Mouse (Mus musculus): ENCODE data around the gene Tsc22d3. TPM values are rescaled to one million over a fixed set of nuclear protein-coding genes. Genes with fewer than 3 reads are reported as not detected.
"Not testable (repeated sequence)": the region's sequence is repeated elsewhere in the genome, so short reads cannot be mapped to it uniquely, and the experiment has no call there.

The Tsc22d3 gene
- total RNA-seq, 2 experiments from 2014 or later = 258 to 294 TPM

DNA sequence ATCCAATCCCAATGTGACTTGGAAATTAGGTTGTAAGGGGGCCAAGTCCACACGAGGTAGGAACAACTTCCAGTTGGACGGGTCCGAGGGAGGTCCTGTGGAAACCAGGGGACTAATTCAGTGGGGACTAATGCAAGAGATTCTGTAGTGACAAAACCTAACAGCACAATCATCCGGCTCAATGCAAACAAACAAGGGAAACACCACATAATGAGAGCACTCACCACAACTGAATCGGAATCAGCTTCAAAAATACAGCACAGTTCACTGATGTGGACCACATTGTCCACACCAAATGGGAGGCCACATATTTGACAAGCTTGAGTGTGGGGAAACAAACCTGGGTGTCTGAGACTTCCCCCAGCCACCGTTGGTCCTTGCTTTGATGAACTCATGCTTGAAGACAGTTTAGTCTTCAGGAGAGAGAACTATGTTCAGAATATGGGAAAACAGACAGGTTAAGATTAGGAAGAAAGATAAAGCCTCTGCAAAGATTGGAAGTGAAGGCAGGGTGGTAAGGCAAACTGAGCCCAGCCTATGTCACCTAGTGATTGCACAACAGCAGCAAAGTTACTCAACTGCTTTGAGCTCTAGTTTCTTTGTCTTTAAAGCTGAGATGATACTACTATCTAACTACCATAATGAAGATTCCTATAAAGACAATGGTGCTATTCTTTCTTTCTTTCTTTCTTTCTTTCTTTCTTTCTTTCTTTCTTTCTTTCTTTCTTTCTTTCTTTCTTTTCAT, 93.9 kb downstream of the Tsc22d3 start:
- DNase-seq = no peak
- intact Hi-C loops (cut with DNase I) = loop anchor here (5.0 kb wide), 1 partner anchor 36 kb away; no protein-coding TSS in a partner anchor

DNA sequence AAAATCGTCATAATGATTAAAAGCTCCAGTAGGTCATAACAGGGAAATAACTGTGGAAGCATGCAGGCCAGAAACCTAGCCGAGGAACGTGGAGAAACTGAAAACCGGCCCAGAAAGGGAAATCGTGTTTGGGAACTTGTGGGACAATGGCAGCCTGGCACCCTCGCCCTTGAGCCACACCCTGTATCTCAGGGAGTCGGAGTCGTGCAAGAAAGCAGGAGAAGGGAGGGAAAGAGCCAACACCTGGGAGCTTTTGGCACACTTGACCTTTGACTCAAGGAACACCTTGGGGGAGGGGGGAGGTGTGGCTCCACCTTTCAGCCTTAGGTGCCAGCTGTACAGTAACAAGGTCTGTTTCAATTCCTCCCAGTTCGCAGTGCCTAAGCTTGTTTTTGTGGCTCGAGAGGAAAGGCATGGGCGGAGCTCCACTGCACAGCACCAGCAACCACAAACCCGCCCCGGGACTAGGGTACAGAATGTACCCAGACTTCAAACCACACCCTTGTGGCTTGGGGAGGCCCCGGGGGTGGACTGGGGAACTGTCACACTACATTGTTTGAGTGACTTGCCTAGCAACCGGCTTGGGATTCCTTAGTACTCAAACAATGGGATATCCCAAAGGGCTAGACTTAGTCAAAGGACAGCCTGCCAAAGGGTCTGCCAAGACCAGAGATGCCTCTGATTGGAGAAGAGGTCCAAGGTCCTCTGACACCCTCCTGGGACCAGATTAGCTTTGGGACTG, 94.8 kb downstream of the Tsc22d3 start:
- peak in 1 of 2 experiments; percentile 76 for DNase-seq
- intact Hi-C loops (cut with DNase I) = loop anchor here (5.0 kb wide), 1 partner anchor 37 kb away; no protein-coding TSS in a partner anchor

GRCm38 (mm10) chrX:140503905-140504304, 96.6 kb downstream of the Tsc22d3 start:
- intact Hi-C loops (cut with DNase I) = no loop called here
- DNase-seq = peak; percentile 42 to 65

- intact Hi-C loops (cut with DNase I) = no loop called here
- DNase-seq = no peak
Measured at GRCm38 (mm10) chrX:140501401-140502301, 98.8 kb downstream of the Tsc22d3 start.

- no peak for DNase-seq
- intact Hi-C loops (cut with DNase I) = no loop called here
Measured at GRCm38 (mm10) chrX:140500306-140500705, 100.2 kb downstream of the Tsc22d3 start.

DNA sequence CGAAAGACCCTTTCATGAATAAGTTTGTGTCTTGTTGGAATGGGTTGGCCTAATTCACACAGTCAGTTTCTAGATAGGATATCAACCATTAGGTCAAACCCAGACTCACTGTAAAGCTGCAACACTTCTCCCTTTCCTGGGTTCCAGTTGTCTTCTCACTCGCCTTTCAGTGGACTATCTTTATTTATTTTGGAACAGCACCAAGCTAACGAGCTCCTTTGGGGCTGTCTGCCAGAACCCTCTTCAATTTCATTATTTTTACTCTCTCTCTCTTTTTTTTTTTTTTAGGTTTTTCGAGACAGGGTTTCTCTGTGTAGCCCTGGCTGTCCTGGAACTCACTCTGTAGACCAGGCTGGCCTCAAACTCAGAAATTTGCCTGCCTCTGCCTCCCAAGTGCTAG, 102.0 kb downstream of the Tsc22d3 start:
- not testable (repeated sequence) for DNase-seq
- intact Hi-C loops (cut with DNase I) = loop anchor here (10.0 kb wide), 1 partner anchor 346 kb away; no protein-coding TSS in a partner anchor

- intact Hi-C loops (cut with DNase I) = loop anchor here (5.0 to 10.0 kb wide), 2 partner anchors 108 to 351 kb away; partner anchors contain the start of gene Tsc22d3
- no peak for DNase-seq
Measured at GRCm38 (mm10) chrX:140494170-140494569, 106.3 kb downstream of the Tsc22d3 start.

DNA sequence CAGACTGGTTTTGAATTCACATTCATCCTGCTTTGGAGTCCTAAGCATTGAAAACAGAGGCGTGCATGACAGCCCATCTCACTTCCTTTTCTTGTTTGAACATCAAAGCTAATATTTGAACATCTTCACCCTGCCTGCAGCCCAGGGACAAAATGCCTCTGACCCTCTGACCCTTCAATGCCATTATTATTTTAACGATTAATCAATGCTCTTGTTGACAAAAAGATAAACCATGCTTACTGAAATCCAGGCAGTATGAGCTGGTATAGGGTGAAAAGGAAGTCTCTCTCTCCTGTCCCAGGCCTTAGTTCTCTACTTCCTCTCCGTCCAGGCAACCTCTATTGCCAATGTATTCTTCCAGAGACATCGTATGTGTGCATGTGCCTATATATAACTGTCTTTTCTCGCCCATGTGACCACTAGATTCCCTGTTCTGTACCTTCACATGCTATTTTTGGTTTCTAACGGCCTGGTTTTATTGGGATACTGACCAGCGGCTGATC, 106.9 kb downstream of the Tsc22d3 start:
- intact Hi-C loops (cut with DNase I) = loop anchor here (5.0 to 10.0 kb wide), 2 partner anchors 109 to 351 kb away; partner anchors contain the start of gene Tsc22d3
- no peak for DNase-seq

- DNase-seq = no peak
- intact Hi-C loops (cut with DNase I) = loop anchor here (5.0 to 10.0 kb wide), 2 partner anchors 110 to 353 kb away; partner anchors contain the start of gene Tsc22d3
Measured at GRCm38 (mm10) chrX:140491884-140492571, 108.4 kb downstream of the Tsc22d3 start.

- intact Hi-C loops (cut with DNase I) = loop anchor here (5.0 to 10.0 kb wide), 2 partner anchors 112 to 355 kb away; partner anchors contain the start of gene Tsc22d3
- no peak for DNase-seq
Measured at GRCm38 (mm10) chrX:140490203-140490602, 110.3 kb downstream of the Tsc22d3 start.

Other genes starting within 250 kb of the Tsc22d3 start
- gene Prps1, start 144.0 kb downstream of the Tsc22d3 start, total RNA-seq (2021) = 10 to 100 TPM; 28.9 to 29.8 TPM
- gene Mid2, start 63.9 kb upstream of the Tsc22d3 start, total RNA-seq (2021) = 1 to 10 TPM; 5.4 to 5.7 TPM
- gene Tex13b, start 212.8 kb upstream of the Tsc22d3 start, total RNA-seq (2021) = not detected

Data from gastrocnemius, postnatal 36 days (tissue).